Mouse (Mus musculus): ENCODE results near the gene Fadd.

Fadd gene

GRCm38 (mm10) chr7:144529851-144530250 is 52.4 kb downstream of the Fadd start:
- DNase-seq, result no peak

- no peak for DNase-seq
These were observed 54.5 kb downstream of the Fadd start for GRCm38 (mm10) chr7:144527723-144528221.

Measured in thymus, postnatal 36 days (tissue).